Mouse (Mus musculus) ovary, adult 18-20 months (tissue): Measurements from ENCODE around the gene Cryba2.

Source experiments
- DNase-seq: peaks from one replicate; pipeline ENCODE4 v3.0.0; 2022; ENCODE audit warnings: low spot score, mixed read lengths

Gene Cryba2

GRCm38 (mm10) chr1:74893134-74893855, at the start of gene Cryba2:
TSS of gene Cryba2 (minus strand) at chr1:74893143.
- DNase-seq = no peak

DNA sequence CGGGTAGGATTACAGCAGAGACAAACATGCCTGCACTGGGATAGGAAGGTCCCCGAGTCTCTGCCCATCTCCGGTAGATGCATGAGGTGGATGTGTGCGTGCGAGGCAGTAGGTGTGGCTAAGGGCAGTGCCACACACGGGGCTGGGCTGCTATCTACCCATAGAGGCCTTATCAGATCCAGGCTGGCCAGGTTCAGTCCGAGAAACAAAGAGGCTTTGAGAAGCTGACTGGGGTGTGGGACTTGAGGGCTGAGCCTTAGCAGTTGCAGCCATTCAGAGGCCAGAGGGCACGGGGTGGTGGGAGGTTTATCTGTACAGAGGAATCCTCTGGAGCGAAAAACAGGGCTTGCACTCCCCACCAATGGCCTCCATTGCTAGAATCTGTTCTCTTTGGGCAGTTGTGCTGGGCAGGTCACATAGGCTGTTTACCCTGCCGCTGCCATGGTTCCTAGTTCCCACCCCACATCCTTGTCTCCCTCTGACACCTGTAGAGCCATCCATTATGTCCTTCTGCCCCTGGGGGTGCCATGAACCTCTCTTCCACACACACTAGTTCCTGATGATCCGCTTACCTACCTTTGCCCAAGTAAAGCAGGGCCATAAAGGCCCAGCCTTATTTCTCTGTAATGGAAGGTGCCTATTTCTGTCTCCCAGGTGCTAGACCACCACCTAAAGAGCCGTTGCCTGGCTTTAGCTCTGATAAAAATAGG, 48.9 kb upstream of the Cryba2 start:
- no peak for DNase-seq

- no peak for DNase-seq
These were observed 46.8 kb upstream of the Cryba2 start for GRCm38 (mm10) chr1:74939762-74940161.

DNA sequence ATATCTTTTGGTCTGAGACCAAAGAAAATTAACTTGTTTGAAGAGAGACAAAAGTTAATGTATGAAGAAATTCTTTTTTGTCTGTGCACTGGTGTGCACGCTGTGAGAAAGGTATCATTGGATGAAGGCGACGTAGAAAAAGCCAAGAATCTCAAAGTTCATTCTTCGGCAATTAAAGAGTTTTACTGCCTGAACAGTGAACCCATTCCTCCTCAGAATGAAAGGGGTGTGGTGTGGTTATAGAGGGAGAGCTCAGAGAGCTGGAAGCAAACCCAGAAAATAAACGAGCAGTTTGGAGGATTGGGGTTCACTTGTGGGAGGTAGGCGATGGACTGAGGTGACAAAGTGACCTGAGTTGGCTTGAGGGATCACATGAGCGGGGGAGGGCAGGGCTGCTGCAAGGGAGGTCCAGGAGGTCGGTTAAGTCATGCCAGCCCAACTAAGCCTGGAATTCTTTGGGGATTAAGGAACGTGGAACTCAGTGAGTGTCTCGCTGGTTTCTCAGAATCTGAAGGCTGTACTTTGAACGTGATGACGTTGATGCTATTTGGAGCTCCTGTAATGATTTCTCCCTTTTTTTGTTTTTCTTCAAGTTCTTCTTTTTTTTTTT, 43.4 kb upstream of the Cryba2 start:
- no peak for DNase-seq

GRCm38 (mm10) chr1:74935402-74935801, 42.5 kb upstream of the Cryba2 start, which contains the start of gene Cfap65:
TSS of gene Cfap65 (minus strand) at chr1:74935599.
- no peak for DNase-seq

DNA sequence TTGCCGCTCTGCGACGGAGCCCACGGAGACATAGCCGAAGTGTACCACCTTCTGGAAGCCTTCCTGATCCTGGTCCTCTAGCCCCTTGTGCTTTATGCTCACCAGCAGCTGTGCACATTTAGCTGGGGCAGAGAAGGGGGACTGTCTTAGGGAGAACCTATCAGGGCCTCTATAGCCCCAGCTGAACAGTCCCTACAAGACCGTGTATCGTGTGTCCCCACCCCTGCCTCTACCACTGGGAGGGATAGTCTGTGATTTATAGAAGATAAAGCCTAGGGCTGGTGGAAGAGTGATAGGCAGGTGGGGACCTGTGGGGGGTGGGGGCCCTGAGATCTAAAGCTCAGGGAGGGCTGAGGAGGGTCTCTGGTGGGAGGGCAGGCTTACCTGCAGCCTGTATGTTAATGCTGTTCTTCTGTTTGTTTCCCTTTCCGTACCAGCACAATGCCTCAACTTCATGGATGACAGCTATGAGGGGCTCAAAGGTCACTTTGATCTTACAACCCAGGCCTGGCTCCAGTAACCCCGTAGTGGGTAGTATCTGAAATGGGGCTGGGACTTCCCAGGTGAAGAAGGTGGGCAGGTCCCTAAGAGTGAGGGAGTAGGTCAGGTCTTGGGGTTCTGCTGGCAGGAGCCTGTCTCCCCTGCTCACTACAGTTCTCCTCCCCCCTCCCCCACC, 34.8 kb upstream of the Cryba2 start:
- no peak for DNase-seq

DNA sequence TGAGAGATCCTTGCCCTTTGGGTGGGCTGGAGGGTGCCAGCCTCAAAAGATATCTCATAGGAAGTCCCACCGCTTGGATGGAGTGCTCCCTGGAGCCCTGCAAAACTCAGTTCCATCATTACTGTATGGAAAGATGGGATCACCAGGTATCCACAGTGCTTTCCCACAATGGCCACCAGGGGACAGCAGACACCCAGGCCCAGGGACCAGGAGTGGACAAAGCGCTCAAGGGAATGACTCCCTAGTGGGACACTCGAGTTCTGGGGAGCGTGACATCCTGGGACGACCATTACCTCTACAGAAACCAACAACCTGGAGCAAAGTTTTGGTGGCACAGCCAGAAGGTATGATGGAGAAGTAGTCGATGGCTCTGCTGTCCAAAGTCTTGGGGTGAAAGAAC, 33.8 kb upstream of the Cryba2 start:
- no peak for DNase-seq

DNA sequence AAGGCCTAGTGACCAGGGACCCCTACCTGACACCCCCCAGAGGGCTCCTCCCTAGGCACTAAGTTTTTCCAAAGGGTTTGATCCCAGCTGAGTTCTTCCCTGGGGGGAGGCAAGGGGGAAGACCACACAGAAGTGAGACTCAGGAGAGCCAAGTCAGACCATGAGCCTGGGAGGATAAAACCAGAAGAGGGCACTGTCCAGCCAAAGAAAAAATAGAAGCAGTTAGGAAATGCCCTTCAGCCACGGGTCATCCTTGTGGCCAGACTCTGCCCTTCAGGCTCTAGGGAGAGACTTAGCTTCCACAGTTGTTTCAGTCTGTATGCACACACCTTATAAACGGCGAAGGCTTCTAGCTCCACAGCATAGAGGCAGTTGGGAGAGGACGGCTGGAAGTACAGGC, 31.5 kb upstream of the Cryba2 start:
- DNase-seq = no peak

- no peak for DNase-seq
These were observed 22.8 kb upstream of the Cryba2 start for GRCm38 (mm10) chr1:74915706-74916105.

- DNase-seq = no peak
These were observed 9.2 kb upstream of the Cryba2 start for GRCm38 (mm10) chr1:74902191-74902590.

DNA sequence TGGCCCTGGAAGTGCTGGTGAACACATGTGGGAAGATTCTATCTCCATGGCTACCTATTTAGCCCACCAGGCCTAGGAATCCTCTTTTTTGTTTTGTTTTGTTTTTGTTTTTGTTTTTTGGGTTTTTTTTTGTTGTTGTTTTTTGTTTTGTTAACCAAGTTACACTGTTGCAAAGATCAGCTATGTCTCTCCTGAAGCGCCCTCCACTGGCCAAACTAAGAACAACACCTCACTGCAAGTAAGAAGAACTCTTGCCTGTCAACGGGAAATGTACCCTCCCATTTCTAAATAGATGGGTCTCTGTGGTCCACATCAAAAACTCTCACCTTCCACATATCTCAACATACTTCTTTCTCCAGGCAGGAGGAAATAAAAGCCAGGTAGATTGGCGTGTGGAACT, 8.7 kb upstream of the Cryba2 start:
- no peak for DNase-seq

- DNase-seq = no peak
These were observed 7.7 kb upstream of the Cryba2 start for GRCm38 (mm10) chr1:74900341-74901285.

- no peak for DNase-seq
These were observed 5.9 kb upstream of the Cryba2 start for GRCm38 (mm10) chr1:74898656-74899431.

- no peak for DNase-seq
These were observed 5.0 kb upstream of the Cryba2 start for GRCm38 (mm10) chr1:74897976-74898375.

- DNase-seq = no peak
These were observed 2.0 kb upstream of the Cryba2 start for GRCm38 (mm10) chr1:74894966-74895365.

DNA sequence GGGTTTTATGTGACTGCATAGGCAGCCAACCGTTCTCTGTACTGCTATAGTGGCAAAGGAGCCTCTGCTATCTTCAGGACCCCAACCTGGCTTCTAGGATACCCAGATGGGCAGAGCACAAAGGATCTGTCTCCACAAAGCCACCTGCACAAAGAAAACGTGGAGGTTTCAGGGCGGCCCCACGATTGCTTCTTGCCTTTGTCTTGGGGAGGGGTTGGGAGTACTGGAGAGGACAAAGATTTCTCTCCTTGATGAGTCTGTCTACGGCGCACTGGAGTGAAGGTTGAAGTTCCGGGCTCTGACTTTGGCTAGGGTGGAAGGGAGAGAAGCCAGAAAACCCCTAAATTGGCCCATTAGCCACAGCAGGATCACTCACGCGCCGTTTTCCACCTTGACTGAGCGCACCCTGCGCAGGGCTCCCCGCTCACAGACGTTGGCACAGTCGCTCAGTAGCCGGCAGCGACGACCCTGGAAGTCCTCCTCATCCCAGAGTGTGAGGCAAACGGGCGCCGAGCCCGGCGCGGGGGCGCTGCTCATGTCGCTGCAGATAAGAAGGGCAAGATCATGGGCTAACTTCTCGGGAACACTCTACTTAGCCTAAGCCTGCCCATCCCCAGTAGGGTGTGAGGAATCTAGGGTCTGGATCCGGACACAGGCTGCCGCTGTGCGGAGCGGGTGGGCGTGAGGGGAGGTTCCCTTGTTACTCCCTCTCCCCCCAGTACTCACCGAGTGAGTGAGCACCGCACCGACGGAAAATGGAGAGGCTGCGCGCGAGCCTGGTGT, 401 bp downstream of the Cryba2 start:
- DNase-seq = no peak

- no peak for DNase-seq
These were observed 1.4 kb downstream of the Cryba2 start for GRCm38 (mm10) chr1:74891513-74891912.

GRCm38 (mm10) chr1:74885369-74886042, 7.4 kb downstream of the Cryba2 start, which contains the start of gene Fev:
TSS of gene Fev (minus strand) at chr1:74885419.
- no peak for DNase-seq
